ENCODE assay signal across 8 mouse cellular contexts in genomic region chr11:114668301-114668710, GRCm38 (mm10). TPM values are rescaled to one million over a fixed set of nuclear protein-coding genes. Genes with fewer than 3 reads are reported as not detected.
DNase-seq lines count a peak whose midpoint lies in the region; ATAC-seq and TF ChIP-seq lines count a peak whose summit lies in the region.

Rpl38 (plus strand) TSS chr11:114668524.

- peaks cover 12 to 14% of the 10 kb centered on the region in 2 experiments for H3K36me3 ChIP-seq in MEL (ENCODE audit: control insufficient read depth in 1 of 2, insufficient read depth in 2 of 2, low read length in 2 of 2)
- H3K36me3 ChIP-seq in forebrain, postnatal 0 days (ENCODE audit: insufficient read depth) = peaks cover 32% of the 10 kb centered on the region
- peaks cover 27% of the 10 kb centered on the region for H3K36me3 ChIP-seq in neural tube, embryonic 14.5 days (ENCODE audit: control insufficient read depth, insufficient read depth, low read length)
- H3K36me3 ChIP-seq in testis, adult 2 months (ENCODE audit: control insufficient read depth, insufficient read depth, low read length) = peaks cover 2% of the 10 kb centered on the region; the same call in 1 of the 2 replicates

- H3K9me3 ChIP-seq in MEL (replicated peaks; ENCODE audit: insufficient read depth, low read length) = no peaks in the 10 kb centered on the region
- no peaks in the 10 kb centered on the region for H3K9me3 ChIP-seq in forebrain, postnatal 0 days (ENCODE audit: low read length)
- H3K9me3 ChIP-seq in neural tube, embryonic 14.5 days (ENCODE audit: control insufficient read depth, low read length) = no peaks in the 10 kb centered on the region

- TF ChIP-seq RAD21 in MEL (IDR thresholded peaks at IDR 0.05; ENCODE audit: low read depth, low read length) = no peak

- no peaks in the 10 kb centered on the region for H3K27me3 ChIP-seq in MEL (ENCODE audit: control insufficient read depth in 1 of 2, insufficient read depth in 2 of 2, low read length in 2 of 2)
- H3K27me3 ChIP-seq in cerebellum, adult 2 months (ENCODE audit: control insufficient read depth, insufficient read depth, low read length) = no peaks in the 10 kb centered on the region
- H3K27me3 ChIP-seq in forebrain, postnatal 0 days (ENCODE audit: insufficient read depth, low read length) = 0 out of 2 replicates have a peak, but pooled peaks cover 3% of the 10 kb centered on the region
- H3K27me3 ChIP-seq in neural tube, embryonic 14.5 days (ENCODE audit: control insufficient read depth, insufficient read depth, low read length) = no peaks in the 10 kb centered on the region
- no peaks in the 10 kb centered on the region for H3K27me3 ChIP-seq in testis, adult 2 months (ENCODE audit: control insufficient read depth, insufficient read depth, low read length)

- DNase-seq in MEL (ENCODE audit: low read depth, low spot score) = peak; percentile 98
- peak; percentile 94 to 95 for DNase-seq in cerebellum, adult 2 months
- DNase-seq in forebrain, postnatal 0 days = peak; percentile 97
- DNase-seq in heart, postnatal 36 days = peak; percentile 93 to 96
- peak; percentile 88 to 98 for DNase-seq in layer of hippocampus, adult 18-20 months (ENCODE audit: low spot score in 2 of 2)
- DNase-seq in lung, adult 18-20 months = peak; percentile 93 to 95

- peak within 1 kb of the TSS; percentile 85 for H3K9ac ChIP-seq in MEL (ENCODE audit: control insufficient read depth, low read depth, low read length, poor library complexity, severe bottlenecking)
- peak within 1 kb of the TSS; percentile 96 for H3K9ac ChIP-seq in forebrain, postnatal 0 days
- H3K9ac ChIP-seq in neural tube, embryonic 14.5 days (replicated peaks; ENCODE audit: low read depth, low read length) = peak within 1 kb of the TSS; percentile 91

- peak within 1 kb of the TSS; percentile 74 for H3K4me2 ChIP-seq in forebrain, postnatal 0 days (ENCODE audit: low read depth)
- H3K4me2 ChIP-seq in neural tube, embryonic 14.5 days (ENCODE audit: low read depth, low read length) = peak within 1 kb of the TSS; percentile 98

- peak; percentile 67 to 93 for TF ChIP-seq POLR2A in MEL (IDR thresholded peaks at IDR 0.05; ENCODE audit: control insufficient read depth in 1 of 2, insufficient read depth in 1 of 2, low read depth in 1 of 2, low read length in 2 of 2, poor library complexity in 1 of 2)
- peak; percentile 77; the same call in 1 of the 2 replicates for TF ChIP-seq POLR2A in cerebellum, adult 2 months (IDR thresholded peaks at IDR 0.05; ENCODE audit: borderline replicate concordance, insufficient read depth, low read length)
- TF ChIP-seq POLR2A in testis, adult 2 months (IDR thresholded peaks at IDR 0.05; ENCODE audit: control insufficient read depth, low read depth, low read length) = peak; percentile 94

- peak; percentile 63 to 92 (median 66) for TF ChIP-seq CTCF in MEL (IDR thresholded peaks at IDR 0.05 in 2 of 3, conservative IDR thresholded peaks at IDR 0.05 in 1 of 3; ENCODE audit: control insufficient read depth in 1 of 3, insufficient read depth in 1 of 3, low read depth in 2 of 3, low read length in 3 of 3, poor library complexity in 1 of 3, severe bottlenecking in 1 of 3)
- peak; percentile 79 for TF ChIP-seq CTCF in cerebellum, adult 2 months (IDR thresholded peaks at IDR 0.05; ENCODE audit: borderline replicate concordance, insufficient read depth, low read depth, low read length)
- peak; percentile 87 for TF ChIP-seq CTCF in forebrain, postnatal 0 days (IDR thresholded peaks at IDR 0.05; ENCODE audit: low read depth)
- peak; percentile 68; the same call in 1 of the 2 replicates for TF ChIP-seq CTCF in testis, adult 2 months (IDR thresholded peaks at IDR 0.05; ENCODE audit: control insufficient read depth, insufficient read depth, insufficient replicate concordance, low read depth, low read length)

- H3K4me1 ChIP-seq in MEL (ENCODE audit: control insufficient read depth in 1 of 2, insufficient read depth in 2 of 2, low read length in 2 of 2) = peaks cover 8 to 16% of the 10 kb centered on the region in 2 experiments; a peak in 3 of 4 replicates
- peaks cover 14% of the 10 kb centered on the region for H3K4me1 ChIP-seq in cerebellum, adult 2 months (ENCODE audit: control insufficient read depth, insufficient read depth, low read length)
- peaks cover 9% of the 10 kb centered on the region for H3K4me1 ChIP-seq in forebrain, postnatal 0 days (ENCODE audit: insufficient read depth)
- peaks cover 16% of the 10 kb centered on the region for H3K4me1 ChIP-seq in neural tube, embryonic 14.5 days (ENCODE audit: control insufficient read depth, insufficient read depth, low read length)
- H3K4me1 ChIP-seq in testis, adult 2 months (ENCODE audit: control insufficient read depth, insufficient read depth, low read length) = peaks cover 15% of the 10 kb centered on the region

- peaks cover 26% of the 10 kb centered on the region for H3K79me2 ChIP-seq in MEL (ENCODE audit: control insufficient read depth, insufficient read depth, low read length, poor library complexity)

- TF ChIP-seq EP300 in MEL (IDR thresholded peaks at IDR 0.05; ENCODE audit: low read depth in 1 of 2, low read length in 2 of 2) = peak in 1 of 2 experiments; percentile 44; a peak in 2 of 4 replicates

- H3K4me3 ChIP-seq in MEL (ENCODE audit: control insufficient read depth in 1 of 2, insufficient read depth in 1 of 2, low read depth in 2 of 2, low read length in 2 of 2) = peak within 1 kb of the TSS; percentile 69 to 79
- peak within 1 kb of the TSS; percentile 78 for H3K4me3 ChIP-seq in cerebellum, adult 2 months (replicated peaks; ENCODE audit: insufficient read depth, low read depth, low read length)
- H3K4me3 ChIP-seq in forebrain, postnatal 0 days (ENCODE audit: low read depth, low read length) = peak within 1 kb of the TSS; percentile 80
- peak within 1 kb of the TSS; percentile 90 for H3K4me3 ChIP-seq in neural tube, embryonic 14.5 days (ENCODE audit: low read depth, low read length)
- peak within 1 kb of the TSS; percentile 96 for H3K4me3 ChIP-seq in testis, adult 2 months (ENCODE audit: control insufficient read depth, low read depth, low read length)

- peak within 1 kb of the TSS; percentile 87 for H3K27ac ChIP-seq in MEL (ENCODE audit: control insufficient read depth, low read depth, low read length)
- H3K27ac ChIP-seq in cerebellum, adult 2 months (ENCODE audit: insufficient read depth, low read length) = peak within 1 kb of the TSS; percentile 49
- peak within 1 kb of the TSS; percentile 96 for H3K27ac ChIP-seq in forebrain, postnatal 0 days (ENCODE audit: low read depth, low read length)
- H3K27ac ChIP-seq in neural tube, embryonic 14.5 days (ENCODE audit: low read depth, low read length) = peak within 1 kb of the TSS; percentile 91
- H3K27ac ChIP-seq in testis, adult 2 months (ENCODE audit: control insufficient read depth, insufficient read depth, low read depth, low read length) = peak within 1 kb of the TSS; percentile 71

- ATAC-seq in forebrain, postnatal 0 days = peak; percentile 93
- peak; percentile 85 for ATAC-seq in neural tube, embryonic 14.5 days (ENCODE audit: low read depth)

- intact Hi-C loops in heart, postnatal 36 days (cut with DNase I) = no loop called here

- WGBS in cerebellum, adult 2 months = 2% methylated on average over 20 of the region's 21 CpGs
- 2% methylated on average over 18 of the region's 21 CpGs for WGBS in forebrain, postnatal 0 days
- under 1% methylated on average over 15 of the region's 21 CpGs for WGBS in neural tube, embryonic 14.5 days

TF ChIP-seq in MEL, 35 proteins besides CTCF, POLR2A, EP300 and RAD21 (continues in another document):
- TF ChIP-seq MAFK (IDR thresholded peaks at IDR 0.05; ENCODE audit: borderline replicate concordance, low read depth, low read length) (no peak), MYC (IDR thresholded peaks at IDR 0.05; ENCODE audit: low read depth, low read length) (peak; percentile 91), ZNF384 (IDR thresholded peaks at IDR 0.05; ENCODE audit: low read depth, low read length) (no peak), USF2 (IDR thresholded peaks at IDR 0.05; ENCODE audit: borderline replicate concordance in 1 of 2, insufficient read depth in 1 of 2, low read depth in 1 of 2, low read length in 2 of 2) (no peak), TBP (IDR thresholded peaks at IDR 0.05; ENCODE audit: low read depth, low read length) (peak; percentile 97), E2F4 (IDR thresholded peaks at IDR 0.05; ENCODE audit: borderline replicate concordance, low read depth, low read length) (no peak), SIN3A (IDR thresholded peaks at IDR 0.05; ENCODE audit: low read length) (peak; percentile 97), RCOR1 (IDR thresholded peaks at IDR 0.05; ENCODE audit: low read depth, low read length) (no peak; the same call in 1 of the 2 replicates), MYB (IDR thresholded peaks at IDR 0.05; ENCODE audit: low read depth, low read length) (no peak), ZKSCAN1 (IDR thresholded peaks at IDR 0.05; ENCODE audit: low read depth, low read length) (no peak), SMC3 (IDR thresholded peaks at IDR 0.05; ENCODE audit: low read depth, low read length) (peak; percentile 38; the same call in 1 of the 2 replicates), JUND (IDR thresholded peaks at IDR 0.05; ENCODE audit: low read depth, low read length) (0 out of 2 replicates have a peak, but pooled peaks have one; percentile 58), UBTF (IDR thresholded peaks at IDR 0.05; ENCODE audit: borderline replicate concordance, insufficient read depth, low read depth, low read length) (no peak), USF1 (IDR thresholded peaks at IDR 0.05; ENCODE audit: low read depth, low read length) (0 out of 2 replicates have a peak, but pooled peaks have one; percentile 23), MAZ (IDR thresholded peaks at IDR 0.05; ENCODE audit: low read depth, low read length) (peak; percentile 96), GABPA (IDR thresholded peaks at IDR 0.05; ENCODE audit: low read depth, low read length) (no peak), ELF1 (IDR thresholded peaks at IDR 0.05; ENCODE audit: low read depth, low read length) (peak; percentile 99), POLR2AphosphoS2 (IDR thresholded peaks at IDR 0.05; ENCODE audit: low read length) (peak; percentile 73; the same call in 1 of the 2 replicates)

RNA-seq across cellular contexts. Expression of gene Rpl38, which starts in this region (rescaled TPM):
- 4,892 and 5,142 TPM in 2 replicates for total RNA-seq in MEL (2012; rRNA removed)
- polyA plus RNA-seq in MEL (2012; ENCODE audit: insufficient read depth in 1 of 2, insufficient read length in 2 of 2, low read depth in 1 of 2, low replicate concordance in 2 of 2, missing spikeins in 1 of 2) = 1,000 to 10,000 TPM in 1 of 2 experiments, 100 to 1,000 TPM in 1; 851 to 1,236 TPM
- polyA plus RNA-seq in cerebellum, adult 2 months (2012; rRNA removed) = 1,362 and 1,509 TPM in 2 replicates
- 1,173 and 2,728 TPM in 2 replicates for total RNA-seq in forebrain, postnatal 0 days (2014; rRNA removed)
- polyA plus RNA-seq in forebrain, postnatal 0 days (2015; fragmentation: Nextera tagmentation; extraction: Ambion mirVana) = 1,003 and 1,434 TPM in 2 replicates
- 100 to 1,000 TPM; 567 to 618 TPM for total RNA-seq in heart, postnatal 36 days (2021)
- total RNA-seq in layer of hippocampus, adult 18-20 months (2021) = 100 to 1,000 TPM; 925 to 946 TPM
- polyA plus RNA-seq in neural tube, embryonic 14.5 days (2014; fragmentation: Nextera tagmentation; extraction: Ambion mirVana) = 674 and 718 TPM in 2 replicates
- 600 and 645 TPM in 2 replicates for polyA plus RNA-seq in testis, adult 2 months (2012; rRNA removed)

Comparison
In these comparisons a context has a peak if more than half of its experiments do, and no peak if none do; other contexts are left out.
1. Peak in every context shown above with its lines: DNase-seq, ATAC-seq, H3K4me3 ChIP-seq and H3K27ac ChIP-seq.